13 mouse cellular contexts compared by ENCODE assay signal in genomic region chr1:134755548-134756189, GRCm38 (mm10).
DNase-seq lines count a peak whose midpoint lies in the region; ATAC-seq and TF ChIP-seq lines count a peak whose summit lies in the region.
"Had no signal": no experiment of that assay in that cellular context is flagged by ENCODE, and none has a peak within 500 bp of the region (broad histone marks: within the 10 kb centered on the region; RNA-seq: fewer than 3 reads in every experiment).

No protein-coding gene starts in this region.

- no peak for TF ChIP-seq CTCF in kidney, postnatal 0 days (IDR thresholded peaks at IDR 0.05; ENCODE audit: low read depth)
- TF ChIP-seq CTCF in lung, postnatal 0 days (IDR thresholded peaks at IDR 0.05): no peak

- no peaks in the 10 kb centered on the region for H3K36me3 ChIP-seq in kidney, postnatal 0 days (ENCODE audit: insufficient read depth, low read length)
- 0 out of 2 replicates have a peak, but pooled peaks cover 4% of the 10 kb centered on the region for H3K36me3 ChIP-seq in hindbrain, embryonic 12.5 days
- no peaks in the 10 kb centered on the region; the same call in 1 of the 2 replicates for H3K36me3 ChIP-seq in lung, postnatal 0 days (ENCODE audit: insufficient read depth, low read length)
- H3K36me3 ChIP-seq: liver, embryonic 12.5 days had no signal

- H3K27me3 ChIP-seq in kidney, postnatal 0 days (ENCODE audit: insufficient read depth, low read length): no peaks in the 10 kb centered on the region
- H3K27me3 ChIP-seq in hindbrain, embryonic 12.5 days: no peaks in the 10 kb centered on the region; the same call in 1 of the 2 replicates
- no peaks in the 10 kb centered on the region for H3K27me3 ChIP-seq in lung, postnatal 0 days (replicated peaks; ENCODE audit: insufficient read depth, low read length)
- H3K27me3 ChIP-seq: forebrain, embryonic 15.5 days; midbrain, embryonic 13.5 days had no signal

- no peak overlapping the region for H3K27ac ChIP-seq in kidney, postnatal 0 days
- H3K27ac ChIP-seq in hindbrain, embryonic 12.5 days: peak overlapping the region; percentile 79; the same call in 1 of the 2 replicates
- peak overlapping the region; percentile 47; the same call in 1 of the 2 replicates for H3K27ac ChIP-seq in lung, postnatal 0 days (ENCODE audit: low read length)
- H3K27ac ChIP-seq: forebrain, embryonic 15.5 days; liver, embryonic 12.5 days had no signal

- ATAC-seq in kidney, postnatal 0 days (replicated peaks; ENCODE audit: low FRiP score, low read depth): no peak
- ATAC-seq in hindbrain, embryonic 12.5 days (ENCODE audit: low FRiP score): no peak
- peak; percentile 13; the same call in 1 of the 2 replicates for ATAC-seq in lung, postnatal 0 days
- no peak for ATAC-seq in megakaryocyte progenitor cell, adult 5-6 weeks (replicated peaks; ENCODE audit: poor library complexity)
- ATAC-seq: CD4-positive, CD25-positive, alpha-beta regulatory T cell, adult 4 months; forebrain, embryonic 15.5 days; inflammation-experienced regulatory T-cells, adult 6 months; liver, embryonic 12.5 days had no signal

- no peaks in the 10 kb centered on the region for H3K9me3 ChIP-seq in kidney, postnatal 0 days (replicated peaks; ENCODE audit: low read length)
- no peaks in the 10 kb centered on the region for H3K9me3 ChIP-seq in hindbrain, embryonic 12.5 days (replicated peaks)
- no peaks in the 10 kb centered on the region for H3K9me3 ChIP-seq in lung, postnatal 0 days (ENCODE audit: low read length)
- H3K9me3 ChIP-seq: forebrain, embryonic 15.5 days; liver, embryonic 12.5 days; midbrain, embryonic 13.5 days had no signal

- 32% methylated on average over 13 of the region's 13 CpGs for WGBS in kidney, postnatal 0 days
- 54% methylated on average over 13 of the region's 13 CpGs for WGBS in hindbrain, embryonic 12.5 days
- 34% methylated on average over 13 of the region's 13 CpGs for WGBS in lung, postnatal 0 days

- no peak overlapping the region for H3K4me3 ChIP-seq in kidney, postnatal 0 days (replicated peaks; ENCODE audit: low read depth, low read length)
- H3K4me3 ChIP-seq in hindbrain, embryonic 12.5 days: no peak overlapping the region
- H3K4me3 ChIP-seq in lung, postnatal 0 days (ENCODE audit: low read depth, low read length): no peak overlapping the region
- H3K4me3 ChIP-seq: forebrain, embryonic 15.5 days; liver, embryonic 12.5 days; midbrain, embryonic 13.5 days had no signal

- no peak overlapping the region for H3K4me2 ChIP-seq in kidney, postnatal 0 days (ENCODE audit: low read length)
- no peak overlapping the region for H3K4me2 ChIP-seq in hindbrain, embryonic 12.5 days (replicated peaks)
- H3K4me2 ChIP-seq in lung, postnatal 0 days (replicated peaks; ENCODE audit: low read depth, low read length): no peak overlapping the region
- H3K4me2 ChIP-seq: forebrain, embryonic 15.5 days; liver, embryonic 12.5 days; midbrain, embryonic 13.5 days had no signal

- H3K9ac ChIP-seq in kidney, postnatal 0 days (ENCODE audit: low read depth, low read length): no peak overlapping the region
- H3K9ac ChIP-seq in hindbrain, embryonic 12.5 days: no peak overlapping the region
- H3K9ac ChIP-seq in lung, postnatal 0 days (replicated peaks; ENCODE audit: low read depth): no peak overlapping the region
- H3K9ac ChIP-seq: forebrain, embryonic 15.5 days; liver, embryonic 12.5 days; midbrain, embryonic 13.5 days had no signal

- H3K4me1 ChIP-seq in kidney, postnatal 0 days (replicated peaks; ENCODE audit: insufficient read depth, low read length): peaks cover 30% of the 10 kb centered on the region
- peaks cover 38% of the 10 kb centered on the region for H3K4me1 ChIP-seq in hindbrain, embryonic 12.5 days
- H3K4me1 ChIP-seq in lung, postnatal 0 days (ENCODE audit: insufficient read depth, low read depth, low read length): peaks cover 29% of the 10 kb centered on the region; the same call in 1 of the 2 replicates

- DNase-seq in embryo, embryonic 10 days (ENCODE audit: low spot score): peak; percentile 34
- DNase-seq in embryo, embryonic 10.5 days (ENCODE audit: low spot score): no peak
- DNase-seq in kidney, postnatal 0 days (ENCODE audit: low spot score): peak; percentile 30
- no peak for DNase-seq in kidney, postnatal 36 days
- peak; percentile 54 for DNase-seq in lung, postnatal 0 days (ENCODE audit: low spot score)
- DNase-seq in thymus, postnatal 36 days: no peak

- TF ChIP-seq EP300 in lung, postnatal 0 days (IDR thresholded peaks at IDR 0.05): no peak

Comparison
In these comparisons a context has a peak if more than half of its experiments do, and no peak if none do; other contexts are left out.
1. DNase-seq: peak in embryo, embryonic 10 days (single experiment), kidney, postnatal 0 days (single experiment) and lung, postnatal 0 days (single experiment); none in embryo, embryonic 10.5 days (single experiment), kidney, postnatal 36 days (0 of 2) and thymus, postnatal 36 days (0 of 2).